Mouse (Mus musculus) lung, embryonic 14.5 days (tissue): ENCODE measurements around the gene Acp5. TPM values are rescaled to one million over a fixed set of nuclear protein-coding genes. Genes with fewer than 3 reads are reported as not detected.
A peak's percentile ranks its signal among the peaks of the same experiment; 100 is the strongest.

Experiments used
- ATAC-seq: fragments of 200-750 bp; cut with Nextera tagmentation; 2 replicates; pipeline ENCODE4 v1.8.0; 2017; ENCODE audit warnings: mild to moderate bottlenecking, moderate TSS enrichment, moderate library complexity; ENCODE audit not compliant: insufficient read depth
- DNase-seq: peaks from one replicate; pipeline ENCODE4 v3.0.0-alpha.2; 2015
- H3K27ac ChIP-seq: fragments of 300-500 bp; sonication (generic); 2 replicates; pipeline ENCODE4 v1.5.1; 2014; ENCODE audit warnings: low read depth, mild to moderate bottlenecking, moderate library complexity
- H3K27me3 ChIP-seq: fragments of 300-500 bp; sonication (generic); 2 replicates; pipeline ENCODE4 v1.6.1; 2014; ENCODE audit warnings: low read length, control low read depth; ENCODE audit not compliant: insufficient read depth
- H3K36me3 ChIP-seq: fragments of 300-500 bp; sonication (generic); 2 replicates; pipeline ENCODE4 v1.6.1; 2014; ENCODE audit warnings: control low read depth; ENCODE audit not compliant: insufficient read depth
- H3K4me1 ChIP-seq: fragments of 300-500 bp; sonication (generic); 2 replicates; pipeline ENCODE4 v1.6.1; 2014; ENCODE audit warnings: antibody characterized with exemption, control low read depth; ENCODE audit not compliant: insufficient read depth
- H3K4me2 ChIP-seq: fragments of 300-500 bp; sonication (generic); 2 replicates; pipeline ENCODE4 v1.6.1; 2014; ENCODE audit warnings: mild to moderate bottlenecking
- H3K4me3 ChIP-seq: fragments of 300-500 bp; sonication (generic); 2 replicates; pipeline ENCODE4 v1.5.1; 2014; ENCODE audit warnings: low read depth, low read length
- H3K9ac ChIP-seq: fragments of 300-500 bp; sonication (generic); 2 replicates; pipeline ENCODE4 v1.6.1; 2014
- H3K9me3 ChIP-seq: fragments of 300-500 bp; sonication (generic); 2 replicates; pipeline ENCODE4 v1.6.1; 2016; ENCODE audit warnings: low read depth, low read length, control low read depth
- CTCF ChIP-seq: IDR thresholded peaks from 2 replicates; pipeline ENCODE4 v1.5.1; 2016; ENCODE audit warnings: antibody characterized with exemption, low read depth
- WGBS: fragments of 180-500 bp; shearing (Covaris S2); extraction: QIAGEN DNeasy Blood & Tissue Kit; methylation state at CpG from one replicate; pipeline ENCODE4 v1.1.7; 2014; 5-methylcytosine and 5-hydroxymethylcytosine counted together
- polyA plus RNA-seq: library from polyadenylated mRNA; unstranded; fragments of >200 nt; fragmentation: Nextera tagmentation; extraction: Ambion mirVana; gene quantifications from 2 replicates; pipeline ENCODE4 v1.2.1, GENCODE M21; 2014

Acp5 gene
- polyA plus RNA-seq: 3.6 and 4.2 TPM in 2 replicates

DNA sequence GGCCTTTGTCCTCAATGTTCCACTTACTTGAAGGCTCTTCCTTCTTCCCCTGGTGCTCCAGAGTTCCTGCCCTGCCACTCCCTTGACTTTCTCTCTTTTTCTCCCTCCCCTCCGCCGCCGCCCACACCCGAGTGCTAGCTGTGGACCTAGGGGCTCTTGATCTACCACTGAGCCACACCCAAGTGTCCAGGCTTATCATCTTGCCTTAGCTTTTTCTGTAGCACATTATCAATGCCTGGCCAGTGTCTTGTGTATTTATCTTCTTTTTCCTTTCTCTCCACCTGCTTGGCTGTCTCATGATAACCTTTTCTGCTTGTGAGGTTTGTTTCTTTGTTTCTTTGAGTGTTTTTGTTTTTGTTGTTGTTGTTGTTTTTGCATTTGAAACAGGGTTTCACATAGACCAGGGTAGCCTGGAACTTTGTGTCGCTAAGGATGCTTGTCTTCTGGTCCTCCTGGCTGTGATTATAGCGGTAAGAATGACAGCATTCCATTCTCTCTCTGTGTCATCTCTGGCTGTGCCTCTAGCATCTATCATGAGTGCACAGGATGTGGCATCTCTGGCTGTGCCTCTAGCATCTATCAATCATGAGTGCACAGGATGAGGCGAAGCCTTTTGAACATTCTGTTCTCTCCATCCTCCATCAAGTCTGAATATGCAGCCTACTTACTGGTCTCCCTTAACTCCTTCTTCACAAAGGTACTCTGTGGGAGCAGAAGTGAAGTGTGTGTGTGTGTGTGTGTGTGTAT is at the start of gene Acp5:
Acp5 (minus strand) TSS at position 68 of the 747 bp plus-strand sequence.
- Histone ChIP-seq H3K36me3 (no peaks in the 10 kb centered on the region), H3K9ac (no peak within 1 kb of the TSS), H3K9me3 (no peaks in the 10 kb centered on the region), H3K4me2 (no peak within 1 kb of the TSS), H3K27ac (no peak within 1 kb of the TSS), H3K4me1 (no peaks in the 10 kb centered on the region), H3K4me3 (peak within 1 kb of the TSS; percentile 4; the same call in 1 of the 2 replicates), H3K27me3 (peaks cover 9% of the 10 kb centered on the region; the same call in 1 of the 2 replicates)
- 67% methylated on average over 7 of the region's 7 CpGs for WGBS
- DNase-seq: no peak
- ATAC-seq: no peak
- no peak for TF ChIP-seq CTCF

DNA sequence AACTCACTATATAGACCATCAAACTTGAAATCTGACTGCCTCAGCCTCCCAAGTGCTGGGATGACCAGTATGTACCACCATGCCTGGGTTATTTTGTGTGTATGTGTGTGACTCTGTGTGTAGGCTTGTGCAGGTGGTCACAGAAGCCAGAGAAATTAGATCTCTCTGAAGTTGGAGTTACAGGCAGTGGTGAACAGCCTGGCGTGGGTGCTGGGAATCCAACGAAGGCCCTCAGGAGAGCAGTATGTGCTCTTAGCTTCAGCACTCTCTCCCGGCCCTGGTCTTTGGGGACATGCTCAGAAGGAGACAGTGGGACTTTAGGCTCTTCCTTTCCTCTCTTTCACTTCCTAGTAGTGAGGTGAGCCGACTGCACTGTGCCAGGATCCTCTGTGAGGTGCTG is 36.8 kb upstream of the Acp5 start:
- Histone ChIP-seq H3K36me3 (no peaks in the 10 kb centered on the region), H3K4me2 (no peak overlapping the region), H3K27ac (no peak overlapping the region), H3K4me1 (no peaks in the 10 kb centered on the region), H3K9ac (no peak overlapping the region), H3K27me3 (no peaks in the 10 kb centered on the region), H3K4me3 (no peak overlapping the region), H3K9me3 (no peaks in the 10 kb centered on the region)
- DNase-seq: no peak
- 91% methylated on average over 4 of the region's 4 CpGs for WGBS
- ATAC-seq: no peak
- TF ChIP-seq CTCF: no peak

DNA sequence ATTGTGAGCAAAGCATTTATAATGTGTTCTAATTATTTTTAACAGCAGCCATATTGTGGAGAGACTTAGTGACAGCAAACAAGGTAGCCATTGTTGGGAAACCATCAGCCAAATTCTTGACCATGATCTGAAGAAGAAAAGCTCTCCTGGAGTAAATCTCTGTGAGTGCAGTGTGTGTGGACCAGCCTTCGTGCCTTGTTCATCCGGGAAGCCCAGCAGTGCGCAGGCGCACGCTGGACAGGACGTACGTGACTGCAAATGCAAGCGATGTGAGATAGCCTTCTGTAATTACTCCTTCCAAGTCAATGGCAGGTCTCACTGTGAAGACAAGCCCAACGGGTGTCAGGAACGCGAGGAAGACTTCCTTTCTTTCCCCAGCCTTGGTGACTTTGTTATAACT is 33.8 kb upstream of the Acp5 start:
- no peak overlapping the region for H3K9ac ChIP-seq
- H3K36me3 ChIP-seq: no peaks in the 10 kb centered on the region
- H3K4me3 ChIP-seq: no peak overlapping the region
- no peak for TF ChIP-seq CTCF
- no peak for ATAC-seq
- WGBS: 91% methylated on average over 11 of the region's 11 CpGs
- H3K27me3 ChIP-seq: no peaks in the 10 kb centered on the region
- no peak overlapping the region for H3K27ac ChIP-seq
- DNase-seq: no peak
- H3K4me2 ChIP-seq: no peak overlapping the region
- no peaks in the 10 kb centered on the region for H3K4me1 ChIP-seq
- H3K9me3 ChIP-seq: peaks cover 4% of the 10 kb centered on the region; the same call in 1 of the 2 replicates

DNA sequence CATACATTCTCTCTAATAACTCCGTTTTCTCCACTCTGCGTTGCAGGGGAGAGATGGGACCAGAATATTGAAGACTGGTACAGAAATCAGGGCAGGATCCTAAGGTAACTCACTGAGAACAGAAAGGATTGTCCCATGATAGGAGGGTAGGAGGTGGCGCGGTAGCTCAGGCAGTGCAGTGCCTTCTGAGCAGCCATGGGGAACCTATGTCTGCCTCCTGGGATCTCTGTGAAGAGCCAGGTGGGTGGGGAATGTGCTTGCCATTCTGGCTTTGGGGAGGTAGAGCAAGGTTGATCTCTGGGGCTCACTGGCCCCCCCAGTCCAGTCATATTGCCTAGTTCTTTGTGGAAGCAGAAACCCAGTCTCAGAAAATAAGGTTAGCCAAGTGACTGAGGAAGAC is 32.2 kb upstream of the Acp5 start:
- no peak for DNase-seq

DNA sequence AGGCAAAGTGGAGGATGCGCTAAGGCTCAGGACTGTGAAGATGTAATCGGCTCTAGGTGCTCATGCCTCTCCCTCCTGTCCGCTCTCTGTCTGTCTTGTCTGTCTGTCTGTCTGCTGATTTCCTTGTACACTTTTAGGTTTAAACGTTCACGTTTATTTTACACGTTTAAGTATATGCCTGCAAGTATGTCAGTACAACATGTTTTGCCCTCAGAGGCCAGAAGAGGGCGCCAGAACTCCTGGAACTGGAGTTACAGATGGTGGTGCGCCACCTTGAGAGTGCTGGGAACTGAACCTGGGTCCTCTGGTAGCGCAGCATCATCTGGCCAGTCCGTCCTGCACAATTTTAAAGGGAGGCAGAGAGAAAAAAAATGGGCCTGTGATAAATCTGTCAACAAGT is 31.2 kb upstream of the Acp5 start:
- Histone ChIP-seq H3K4me3 (no peak overlapping the region), H3K9ac (no peak overlapping the region), H3K9me3 (peaks cover 4% of the 10 kb centered on the region; the same call in 1 of the 2 replicates), H3K27ac (no peak overlapping the region), H3K36me3 (no peaks in the 10 kb centered on the region), H3K4me2 (no peak overlapping the region), H3K27me3 (no peaks in the 10 kb centered on the region), H3K4me1 (no peaks in the 10 kb centered on the region)
- no peak for ATAC-seq
- 89% methylated on average over 10 of the region's 10 CpGs for WGBS
- DNase-seq: no peak
- TF ChIP-seq CTCF: no peak

More for the DNA sequence above, 32.2 kb upstream of the Acp5 start:
- Histone ChIP-seq H3K27ac (no peak overlapping the region), H3K4me1 (no peaks in the 10 kb centered on the region), H3K4me2 (no peak overlapping the region), H3K9me3 (peaks cover 4% of the 10 kb centered on the region; the same call in 1 of the 2 replicates), H3K27me3 (no peaks in the 10 kb centered on the region), H3K4me3 (no peak overlapping the region), H3K36me3 (no peaks in the 10 kb centered on the region), H3K9ac (no peak overlapping the region)
- ATAC-seq: no peak
- TF ChIP-seq CTCF: no peak
- WGBS: 93% methylated on average over 4 of the region's 4 CpGs

DNA sequence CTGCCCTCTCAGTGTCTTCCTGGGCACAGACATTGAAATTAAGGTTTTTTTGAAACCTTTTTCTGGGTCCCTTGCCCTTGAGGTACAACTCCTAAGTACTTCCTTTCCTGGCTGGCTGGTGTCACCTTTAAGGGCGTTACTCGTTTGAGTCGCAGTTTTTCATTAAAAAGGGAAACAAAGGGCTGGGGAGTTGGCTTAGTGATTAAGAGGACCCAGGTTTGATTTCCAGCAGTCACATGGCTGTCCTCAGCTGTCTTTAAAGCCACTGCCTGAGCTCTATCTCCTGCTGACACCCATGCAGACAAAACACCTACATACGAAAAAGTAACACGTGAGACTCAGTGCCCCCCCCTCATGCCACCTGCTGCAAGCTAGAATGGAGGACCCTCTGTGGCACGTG is 30.5 kb upstream of the Acp5 start:
- no peak overlapping the region for H3K27ac ChIP-seq
- H3K9me3 ChIP-seq: peaks cover 4% of the 10 kb centered on the region; the same call in 1 of the 2 replicates
- no peak overlapping the region for H3K4me3 ChIP-seq
- no peak for TF ChIP-seq CTCF
- no peak for DNase-seq
- H3K4me2 ChIP-seq: no peak overlapping the region
- H3K4me1 ChIP-seq: no peaks in the 10 kb centered on the region
- no peak overlapping the region for H3K9ac ChIP-seq
- no peak for ATAC-seq
- no peaks in the 10 kb centered on the region for H3K36me3 ChIP-seq
- WGBS: 47% methylated on average over 6 of the region's 6 CpGs
- no peaks in the 10 kb centered on the region for H3K27me3 ChIP-seq

DNA sequence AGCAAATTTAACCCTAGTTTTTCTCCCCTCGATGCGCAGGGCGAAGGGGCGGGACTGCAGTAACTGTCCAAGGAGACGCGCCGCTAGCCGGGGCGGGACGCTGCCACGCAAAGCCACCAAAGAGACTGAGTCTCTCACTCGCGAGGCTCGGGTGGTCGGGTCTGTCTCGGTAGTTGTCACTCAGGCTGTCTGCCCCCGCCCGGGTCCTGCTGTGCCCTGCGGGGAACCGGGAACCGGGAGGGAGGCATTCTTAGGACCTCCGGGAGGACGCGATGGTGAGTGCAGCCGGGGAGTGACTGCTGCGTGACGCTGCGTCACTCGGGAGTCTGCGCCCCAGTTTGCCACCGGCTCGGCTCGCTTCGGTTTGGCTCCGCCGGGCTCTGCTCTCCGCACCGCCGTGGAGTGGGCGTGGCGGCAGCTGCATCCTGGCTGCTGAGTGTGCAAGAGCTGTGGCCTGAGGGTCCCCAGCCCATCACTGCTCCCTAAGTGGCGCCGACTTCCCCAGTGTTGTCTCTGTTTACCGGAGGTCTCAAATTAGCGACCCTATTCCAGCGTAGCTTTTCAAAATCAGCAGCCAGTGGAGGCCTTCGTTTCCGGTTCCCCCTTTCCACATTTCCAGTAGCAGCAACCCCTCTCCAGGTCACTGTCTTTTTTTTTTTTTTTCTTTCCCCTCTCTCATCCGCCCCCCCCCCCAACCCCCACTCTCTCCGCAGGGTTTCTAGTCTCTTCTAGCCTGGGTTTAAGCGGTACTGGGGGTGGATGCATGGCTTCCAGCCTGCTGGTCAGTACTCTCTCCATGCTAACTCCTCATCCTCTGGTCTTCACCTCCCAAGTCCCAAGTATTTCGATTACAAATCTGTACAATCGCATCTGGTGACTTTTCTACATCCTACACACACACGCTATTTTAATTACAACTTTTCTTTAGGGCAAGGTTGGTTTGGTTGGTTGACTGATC is 29.5 kb upstream of the Acp5 start:
- Histone ChIP-seq H3K9ac (peak overlapping the region; percentile 63), H3K4me3 (peak overlapping the region; percentile 51), H3K27me3 (no peaks in the 10 kb centered on the region), H3K9me3 (peaks cover 4% of the 10 kb centered on the region; the same call in 1 of the 2 replicates), H3K4me2 (peak overlapping the region; percentile 93), H3K27ac (no peak overlapping the region), H3K36me3 (no peaks in the 10 kb centered on the region), H3K4me1 (no peaks in the 10 kb centered on the region)
- 1% methylated on average over 53 of the region's 54 CpGs for WGBS
- no peak for TF ChIP-seq CTCF
- DNase-seq: peak; percentile 79
- peak; percentile 78 for ATAC-seq
